Mouse (Mus musculus) cortical plate, adult 2 months (tissue): ENCODE data around the gene Zdhhc11. TPM values are rescaled to one million over a fixed set of nuclear protein-coding genes. Genes with fewer than 3 reads are reported as not detected.

Source experiments
- H3K27ac ChIP-seq: fragments of 200-500 bp; 2 replicates; pipeline ENCODE4 v1.5.1; 2012; ENCODE audit warnings: low read length, control low read depth, inconsistent platforms; ENCODE audit not compliant: insufficient read depth
- H3K4me1 ChIP-seq: fragments of 200-500 bp; 2 replicates; pipeline ENCODE4 v1.6.1; 2011; ENCODE audit warnings: low read length; ENCODE audit not compliant: control insufficient read depth, insufficient read depth
- H3K4me3 ChIP-seq: fragments of 200-500 bp; 2 replicates; pipeline ENCODE4 v1.5.1; 2011; ENCODE audit warnings: mild to moderate bottlenecking, low read length, control low read depth; ENCODE audit not compliant: insufficient read depth
- CTCF ChIP-seq: fragments of 200-500 bp; IDR thresholded peaks from 2 replicates; pipeline ENCODE4 v1.5.1; 2011; ENCODE audit warnings: mild to moderate bottlenecking, control low read depth, low read length; ENCODE audit not compliant: insufficient read depth; ENCODE audit errors: extremely low read depth
- POLR2A ChIP-seq: fragments of 200-500 bp; IDR thresholded peaks from 2 replicates; pipeline ENCODE4 v1.6.1; 2011; ENCODE audit warnings: mild to moderate bottlenecking, low read length, control low read depth; ENCODE audit not compliant: insufficient read depth; ENCODE audit errors: extremely low read depth
- polyA plus RNA-seq: library from polyadenylated mRNA; depleted of rRNA; stranded (reverse); fragments of >200 nt; gene quantifications from 2 replicates; pipeline ENCODE4 v1.2.3, GENCODE M21; 2012

Zdhhc11 gene
- polyA plus RNA-seq, 1 experiment, result not detected

DNA sequence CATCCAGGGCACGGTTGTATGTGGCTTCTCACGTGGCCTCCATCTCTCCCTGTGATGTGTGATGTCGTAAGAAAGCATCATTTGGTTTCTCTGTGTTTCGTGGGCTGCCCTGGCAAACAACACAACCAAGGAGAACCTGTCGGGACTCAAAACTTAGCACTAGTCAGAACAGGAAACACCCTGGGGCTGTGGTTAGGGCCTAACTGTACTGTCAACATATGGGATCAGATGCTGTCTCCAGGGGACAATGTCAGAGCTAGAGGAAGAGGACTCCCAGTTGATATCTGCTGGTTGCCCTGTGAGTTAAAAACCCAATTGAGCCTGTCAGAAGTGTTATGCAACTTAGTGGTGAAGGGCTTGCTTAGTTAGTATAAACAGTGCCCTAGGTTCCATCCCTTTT is 8.1 kb upstream of the Zdhhc11 start:
- Histone ChIP-seq H3K4me1 (peaks cover 3% of the 10 kb centered on the region; the same call in 1 of the 2 replicates), H3K4me3 (no peak overlapping the region), H3K27ac (no peak overlapping the region)
- no peak for TF ChIP-seq POLR2A

DNA sequence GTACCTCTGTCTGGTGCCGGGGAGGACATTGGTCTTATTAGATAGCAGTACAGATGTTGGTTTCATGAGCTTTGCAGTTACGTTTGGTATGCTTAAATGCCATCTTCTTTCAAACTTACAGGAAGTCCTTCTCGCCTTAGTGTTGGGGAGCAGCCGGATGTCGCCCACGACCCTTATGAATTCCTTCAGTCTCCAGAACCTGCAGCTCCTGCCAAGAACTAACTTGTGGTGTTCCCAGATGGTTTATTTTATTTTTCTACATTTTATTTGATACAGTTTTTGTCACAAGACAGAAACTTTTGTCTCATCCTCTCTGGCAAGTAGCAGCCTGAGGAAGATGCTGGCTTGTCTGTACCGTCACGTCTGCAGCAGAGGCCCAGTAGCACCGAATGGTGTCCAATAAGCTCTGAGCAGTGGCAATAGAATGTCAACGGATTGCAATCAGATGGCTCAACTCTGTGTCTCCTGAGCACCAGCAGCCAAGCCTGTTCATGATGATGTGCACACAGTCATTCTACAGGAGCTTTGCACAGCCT is 3.5 kb upstream of the Zdhhc11 start:
- H3K4me3 ChIP-seq, result no peak overlapping the region
- H3K27ac ChIP-seq, result peak overlapping the region; percentile 54; the same call in 1 of the 2 replicates
- peaks cover 1% of the 10 kb centered on the region; the same call in 1 of the 2 replicates for H3K4me1 ChIP-seq
- TF ChIP-seq CTCF (no peak), POLR2A (no peak)

DNA sequence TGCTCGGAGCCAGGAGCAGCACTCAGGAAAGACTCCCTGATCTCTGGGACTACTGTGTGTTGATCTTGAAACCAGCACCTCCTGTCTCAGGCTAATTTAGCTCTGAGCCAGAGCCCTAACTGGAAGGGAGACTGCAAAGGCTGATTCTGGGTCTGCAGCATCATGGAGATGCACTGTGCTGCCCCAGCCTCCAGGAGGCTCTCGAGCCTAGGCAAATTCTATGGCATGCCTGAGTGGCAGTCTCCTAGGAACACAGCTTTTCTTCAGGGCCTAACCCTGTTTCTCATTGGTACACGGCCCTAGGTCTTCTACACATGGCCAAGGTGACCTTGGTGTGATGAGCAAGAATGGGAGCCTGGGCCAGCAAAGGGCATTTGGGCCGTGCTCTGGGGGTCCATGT is 2.5 kb upstream of the Zdhhc11 start:
- H3K4me1 ChIP-seq, result peaks cover 1% of the 10 kb centered on the region; the same call in 1 of the 2 replicates
- peak overlapping the region; percentile 54 for H3K27ac ChIP-seq
- no peak overlapping the region for H3K4me3 ChIP-seq
- TF ChIP-seq CTCF (peak; percentile 45), POLR2A (no peak)

DNA sequence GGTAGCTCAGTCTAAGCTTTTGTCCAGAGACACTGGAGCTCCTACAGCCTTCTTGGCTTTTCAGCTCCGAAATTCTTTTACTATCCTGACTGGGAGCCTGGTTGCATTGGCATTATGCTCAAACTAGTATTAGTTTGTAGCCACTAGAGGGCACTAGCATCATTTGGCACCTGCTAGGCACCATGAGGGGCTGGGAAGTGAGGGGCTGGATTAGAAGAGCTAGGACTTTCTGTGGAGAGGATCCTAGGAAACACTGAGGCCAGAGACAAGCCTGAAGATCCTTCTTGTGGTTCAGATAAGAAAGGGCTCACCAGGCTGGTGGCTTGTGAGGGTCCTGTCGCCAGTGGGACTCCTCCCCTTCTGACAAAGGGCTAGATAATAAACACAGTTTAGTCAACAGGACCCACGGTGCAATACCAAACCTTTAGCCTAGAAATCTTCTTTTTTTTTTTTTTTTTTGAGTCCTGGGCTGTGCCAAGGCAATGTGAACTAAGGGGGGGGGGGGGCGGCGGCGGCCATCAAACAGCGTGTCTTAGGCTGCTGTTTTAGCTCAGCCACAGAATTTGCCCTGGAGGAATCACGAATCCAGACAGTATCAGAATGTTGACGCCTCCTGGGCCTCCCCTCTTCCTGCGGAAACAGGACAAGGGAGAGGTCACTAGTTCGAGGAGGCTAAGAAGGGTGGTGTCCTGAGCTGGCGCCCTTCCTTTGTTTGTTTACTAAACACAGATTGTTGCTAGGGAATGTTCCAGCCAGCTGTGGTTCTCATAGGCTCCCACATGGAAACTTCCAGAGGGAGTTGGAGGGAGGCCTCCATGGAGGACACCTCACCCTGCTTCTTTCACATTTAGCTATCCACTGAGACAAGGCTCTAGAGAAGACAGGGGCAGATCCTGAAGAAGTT is 7.1 kb downstream of the Zdhhc11 start:
- no peaks in the 10 kb centered on the region for H3K4me1 ChIP-seq
- H3K27ac ChIP-seq, result no peak overlapping the region
- no peak overlapping the region for H3K4me3 ChIP-seq
- TF ChIP-seq POLR2A, result no peak
- peak; percentile 86 for TF ChIP-seq CTCF

DNA sequence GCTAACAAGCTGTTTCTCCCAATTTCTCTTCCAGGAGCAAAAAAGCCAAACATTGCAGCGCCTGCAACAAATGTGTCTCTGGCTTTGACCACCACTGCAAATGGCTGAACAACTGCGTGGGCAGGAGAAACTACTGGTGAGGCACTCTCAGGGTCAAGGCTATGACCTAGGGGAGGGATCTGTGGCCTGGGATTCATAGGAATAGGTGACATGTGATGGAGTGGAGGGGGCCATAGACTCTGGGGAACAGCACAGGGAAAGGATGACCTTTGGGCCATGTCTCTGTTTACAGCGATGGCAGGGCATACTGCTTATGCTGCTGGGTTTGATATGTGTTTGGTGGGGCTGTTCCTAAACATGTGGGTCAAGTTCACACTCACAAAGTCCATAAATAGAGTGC is 10.9 kb downstream of the Zdhhc11 start:
- H3K4me3 ChIP-seq, result no peak overlapping the region
- TF ChIP-seq POLR2A, result no peak
- TF ChIP-seq CTCF, result no peak
- H3K27ac ChIP-seq, result no peak overlapping the region
- no peaks in the 10 kb centered on the region for H3K4me1 ChIP-seq

DNA sequence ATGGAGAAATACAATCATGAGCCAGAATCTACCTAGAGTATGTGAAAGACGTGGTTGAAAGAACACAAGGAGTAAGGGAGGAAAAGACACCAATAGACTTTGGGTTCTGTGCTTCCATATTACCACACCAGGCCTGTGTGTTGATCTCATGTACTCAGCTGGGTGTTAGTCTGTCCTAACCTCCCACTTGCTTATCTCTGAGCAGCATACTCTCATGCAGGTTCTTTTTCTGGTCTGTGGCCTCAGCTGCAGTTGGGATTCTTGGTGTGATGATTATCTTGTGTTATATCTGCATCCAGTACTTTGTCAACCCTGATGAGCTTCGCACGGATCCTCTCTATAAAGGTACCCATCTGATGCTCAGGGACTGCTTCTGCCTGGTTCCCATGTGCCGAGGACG is 13.3 kb downstream of the Zdhhc11 start:
- TF ChIP-seq POLR2A, result no peak
- no peak for TF ChIP-seq CTCF
- Histone ChIP-seq H3K4me3 (no peak overlapping the region), H3K27ac (no peak overlapping the region), H3K4me1 (no peaks in the 10 kb centered on the region)

DNA sequence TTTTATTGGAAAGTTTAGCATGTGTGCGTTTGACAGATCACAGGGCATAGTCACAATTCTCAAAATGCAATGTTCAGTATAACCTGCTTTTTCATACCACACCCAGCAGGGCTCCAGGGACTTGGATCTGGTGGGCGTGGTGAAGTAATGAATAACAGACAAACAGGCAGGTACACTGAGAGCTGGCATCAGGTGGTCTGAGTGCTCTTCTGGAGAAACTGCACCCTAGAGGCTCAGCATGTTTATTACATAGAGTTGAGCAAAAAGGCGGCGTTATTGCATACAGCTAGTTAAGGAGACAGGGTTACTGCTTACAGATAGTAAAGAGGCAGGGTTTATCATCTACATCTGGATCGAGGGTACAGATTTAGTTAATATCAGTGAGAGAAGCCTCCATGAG is 26.7 kb downstream of the Zdhhc11 start:
- Histone ChIP-seq H3K4me1 (no peaks in the 10 kb centered on the region), H3K27ac (no peak overlapping the region), H3K4me3 (no peak overlapping the region)
- TF ChIP-seq POLR2A, result no peak
- TF ChIP-seq CTCF, result no peak

DNA sequence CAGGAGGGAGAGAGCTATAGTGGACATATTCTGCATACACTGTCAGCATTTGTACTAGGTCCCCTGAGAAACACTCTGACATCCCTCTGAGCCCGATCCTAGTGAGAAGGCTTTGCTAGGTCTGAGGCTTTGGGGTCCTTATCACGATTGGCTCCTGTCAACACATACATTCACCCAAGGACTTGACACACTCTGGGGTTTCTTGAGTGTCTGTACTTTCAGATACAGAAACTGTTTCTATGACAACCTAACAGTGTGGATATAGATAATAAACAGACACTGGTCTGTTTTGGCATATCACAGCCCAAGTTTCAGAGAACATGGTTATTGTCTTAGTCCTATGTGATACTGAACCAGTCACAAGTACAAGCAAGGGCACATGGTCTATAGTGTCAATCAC is 27.1 kb downstream of the Zdhhc11 start:
- no peak overlapping the region for H3K4me3 ChIP-seq
- no peak for TF ChIP-seq POLR2A
- no peak for TF ChIP-seq CTCF
- no peaks in the 10 kb centered on the region for H3K4me1 ChIP-seq
- H3K27ac ChIP-seq, result no peak overlapping the region

DNA sequence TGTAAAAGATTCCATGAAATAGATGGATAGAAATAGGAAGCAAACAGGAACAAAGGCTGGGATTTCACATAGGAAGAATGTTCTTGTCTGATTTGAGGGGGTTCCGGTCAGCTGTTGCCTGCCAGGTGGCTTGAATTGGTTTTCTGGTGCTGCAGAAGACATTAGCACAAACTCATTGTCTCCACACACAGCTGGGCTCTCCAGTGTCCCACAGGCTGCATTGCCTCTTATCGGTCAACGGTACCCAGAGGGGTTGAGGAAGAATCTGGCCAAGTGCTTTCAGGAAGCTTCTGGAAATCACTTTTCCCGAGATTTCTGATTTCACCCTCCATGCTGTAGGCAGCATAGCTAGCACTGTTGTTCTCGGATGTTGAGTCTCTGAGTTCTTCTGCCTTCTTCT is 27.6 kb downstream of the Zdhhc11 start:
- Histone ChIP-seq H3K4me3 (no peak overlapping the region), H3K27ac (no peak overlapping the region), H3K4me1 (no peaks in the 10 kb centered on the region)
- TF ChIP-seq CTCF, result no peak
- no peak for TF ChIP-seq POLR2A

DNA sequence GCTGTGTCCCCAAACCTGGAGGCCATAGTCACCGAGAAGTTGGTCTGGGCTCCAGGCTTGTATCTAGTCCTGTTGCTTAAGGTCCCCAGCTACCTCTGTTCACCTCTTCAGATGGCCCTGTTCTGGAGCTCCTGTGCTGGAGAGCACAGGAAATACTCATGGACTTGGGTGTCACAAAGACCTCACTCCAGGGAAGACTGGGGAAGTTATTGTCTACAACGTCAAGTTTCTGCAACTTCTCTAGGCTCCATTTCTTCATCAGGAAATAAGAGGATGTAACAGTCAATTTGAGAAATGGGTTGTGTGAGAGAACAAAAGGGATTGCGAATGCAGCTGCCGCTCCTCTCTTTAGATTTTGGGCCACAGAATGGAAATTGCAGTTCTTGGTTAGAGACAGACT is 32.8 kb downstream of the Zdhhc11 start:
- TF ChIP-seq POLR2A (no peak), CTCF (no peak)
- no peak overlapping the region for H3K4me3 ChIP-seq
- H3K27ac ChIP-seq, result no peak overlapping the region
- peaks cover 4% of the 10 kb centered on the region for H3K4me1 ChIP-seq
